Mouse (Mus musculus): ENCODE data around the gene Nckap5. TPM values are rescaled to one million over a fixed set of nuclear protein-coding genes. Genes with fewer than 3 reads are reported as not detected.

Gene Nckap5
- polyA plus RNA-seq, 1 experiment: 0.49 TPM

DNA sequence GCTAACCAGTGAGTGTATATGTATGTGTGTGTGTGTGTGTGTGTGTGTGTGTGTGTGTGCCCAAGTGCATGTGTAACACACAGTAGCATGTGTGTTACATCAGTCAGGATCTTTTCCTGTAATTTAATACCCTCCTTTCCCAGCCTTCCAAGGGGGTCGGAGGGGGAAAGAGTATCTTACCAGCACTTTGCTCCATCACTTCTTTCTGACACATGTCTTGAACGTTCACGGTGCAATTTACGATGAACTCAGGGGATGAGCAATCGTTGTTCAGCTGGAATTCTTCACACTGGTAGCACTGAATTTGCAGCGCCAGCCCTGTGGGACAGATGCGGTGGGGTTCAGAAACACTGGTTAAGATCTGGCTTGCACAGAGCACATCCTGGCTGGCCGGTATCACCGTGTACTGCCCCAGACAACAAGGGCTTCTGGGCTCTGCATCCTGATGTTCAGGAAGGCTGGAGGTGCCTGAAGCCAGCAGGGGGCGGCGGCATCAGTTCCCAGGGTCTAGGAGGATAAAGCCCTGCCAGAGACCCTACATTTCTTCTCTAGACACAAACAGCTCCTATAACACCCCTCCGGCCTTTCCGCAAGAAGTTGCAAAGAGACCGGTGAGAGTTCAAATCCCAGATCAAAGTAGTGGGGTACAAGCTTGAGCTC is 920.3 kb downstream of the Nckap5 start:
- H3K4me1 ChIP-seq: peaks cover 21% of the 10 kb centered on the region
- peaks cover 46% of the 10 kb centered on the region for H3K27me3 ChIP-seq (replicated peaks)
- no peaks in the 10 kb centered on the region for H3K9me3 ChIP-seq
- no peaks in the 10 kb centered on the region for H3K36me3 ChIP-seq (replicated peaks; ENCODE audit: low read length)
- H3K4me3 ChIP-seq (replicated peaks): no peak overlapping the region
- no peak for TF ChIP-seq FLI1 (IDR thresholded peaks at IDR 0.05; ENCODE audit: low read length)
- no peak for TF ChIP-seq GATA1 (IDR thresholded peaks at IDR 0.05; ENCODE audit: borderline replicate concordance, low read length)

DNA sequence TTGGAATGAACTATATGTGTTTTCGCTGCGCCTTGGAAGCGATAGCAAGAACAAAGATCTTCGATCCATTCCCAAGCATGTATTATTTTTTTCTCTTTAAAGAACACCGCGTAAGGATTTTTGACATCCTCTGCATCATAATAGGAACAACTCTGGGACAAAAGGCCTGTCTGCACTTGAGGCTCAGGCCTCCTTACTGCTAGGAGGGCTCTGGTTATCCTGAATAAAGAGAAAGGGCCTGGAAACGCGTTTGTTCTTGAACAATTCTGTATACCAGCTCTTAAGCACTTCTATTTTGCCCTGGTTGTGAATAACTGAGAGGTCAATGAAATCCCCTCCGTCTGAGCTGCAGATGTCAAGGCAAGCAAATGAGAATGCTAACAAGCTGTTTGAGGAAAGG is 937.4 kb downstream of the Nckap5 start:
- Histone ChIP-seq H3K27me3 (replicated peaks) (no peaks in the 10 kb centered on the region), H3K4me1 (no peaks in the 10 kb centered on the region), H3K36me3 (replicated peaks; ENCODE audit: low read length) (no peaks in the 10 kb centered on the region), H3K9me3 (peaks cover 9% of the 10 kb centered on the region; the same call in 1 of the 2 replicates), H3K4me3 (replicated peaks) (no peak overlapping the region)
- TF ChIP-seq GATA1 (IDR thresholded peaks at IDR 0.05; ENCODE audit: borderline replicate concordance, low read length): no peak
- TF ChIP-seq FLI1 (IDR thresholded peaks at IDR 0.05; ENCODE audit: low read length): no peak

DNA sequence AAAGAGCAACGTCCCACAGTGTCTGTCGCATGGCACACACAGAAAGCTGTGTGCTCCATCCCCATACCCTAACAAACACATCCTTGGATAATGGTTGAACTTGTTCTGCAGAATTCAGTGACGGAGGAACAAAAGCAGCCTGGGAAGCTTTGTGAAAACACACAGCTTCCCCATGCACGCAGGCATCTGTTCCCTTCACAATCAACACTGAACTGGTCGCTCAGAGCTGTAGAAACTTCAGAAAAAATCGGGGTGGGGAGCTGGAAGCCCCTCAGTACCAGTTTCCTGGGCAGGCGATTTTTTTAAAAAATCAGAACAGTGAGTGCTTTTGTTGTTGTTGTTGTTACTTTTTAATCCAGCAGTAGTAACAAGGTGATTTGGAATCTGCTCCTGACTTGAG is 960.5 kb downstream of the Nckap5 start:
- Histone ChIP-seq H3K4me1 (no peaks in the 10 kb centered on the region), H3K4me3 (replicated peaks) (no peak overlapping the region), H3K27me3 (replicated peaks) (no peaks in the 10 kb centered on the region), H3K36me3 (replicated peaks; ENCODE audit: low read length) (no peaks in the 10 kb centered on the region), H3K9me3 (peaks cover 18% of the 10 kb centered on the region)
- TF ChIP-seq GATA1 (IDR thresholded peaks at IDR 0.05; ENCODE audit: borderline replicate concordance, low read length): no peak
- no peak for TF ChIP-seq FLI1 (IDR thresholded peaks at IDR 0.05; ENCODE audit: low read length)

Measured in megakaryocyte, embryonic 14.5 days (primary cell).